Mouse (Mus musculus) hindbrain, embryonic 13.5 days (tissue): ENCODE results near the gene Naa35. TPM values are rescaled to one million over a fixed set of nuclear protein-coding genes. Genes with fewer than 3 reads are reported as not detected.
"Not testable (repeated sequence)": the region's sequence is repeated elsewhere in the genome, so short reads cannot be mapped to it uniquely, and the experiment has no call there.

Experiments used
- ATAC-seq: fragments of 200-750 bp; cut with Nextera tagmentation; 2 replicates; pipeline ENCODE4 v1.8.0; 2017; ENCODE audit warnings: moderate TSS enrichment; ENCODE audit not compliant: low FRiP score
- H3K27ac ChIP-seq: fragments of 300-500 bp; sonication (generic); 2 replicates; pipeline ENCODE4 v1.5.1; 2015; ENCODE audit warnings: inconsistent platforms, mild to moderate bottlenecking, moderate library complexity
- H3K27me3 ChIP-seq: fragments of 300-500 bp; sonication (generic); 2 replicates; pipeline ENCODE4 v1.6.1; 2015; ENCODE audit warnings: mild to moderate bottlenecking, inconsistent platforms
- H3K36me3 ChIP-seq: fragments of 300-500 bp; sonication (generic); 2 replicates; pipeline ENCODE4 v1.6.1; 2015; ENCODE audit warnings: mild to moderate bottlenecking, inconsistent platforms
- H3K4me1 ChIP-seq: fragments of 300-500 bp; sonication (generic); replicated peaks from 2 replicates; pipeline ENCODE4 v1.6.1; 2015; ENCODE audit warnings: inconsistent platforms
- H3K4me2 ChIP-seq: fragments of 300-500 bp; sonication (generic); 2 replicates; pipeline ENCODE4 v1.6.1; 2015; ENCODE audit warnings: inconsistent platforms, mild to moderate bottlenecking, moderate library complexity
- H3K4me3 ChIP-seq: fragments of 300-500 bp; sonication (generic); 2 replicates; pipeline ENCODE4 v1.5.1; 2015; ENCODE audit warnings: mild to moderate bottlenecking, inconsistent platforms
- H3K9ac ChIP-seq: fragments of 300-500 bp; sonication (generic); 2 replicates; pipeline ENCODE4 v1.6.1; 2015; ENCODE audit warnings: mild to moderate bottlenecking, inconsistent platforms
- H3K9me3 ChIP-seq: fragments of 300-500 bp; sonication (generic); 2 replicates; pipeline ENCODE4 v1.6.1; 2016; ENCODE audit warnings: inconsistent platforms
- WGBS: fragments of 180-500 bp; shearing (Covaris S2); methylation state at CpG from one replicate; pipeline ENCODE4 v1.1.7; 2015; 5-methylcytosine and 5-hydroxymethylcytosine counted together
- polyA plus RNA-seq: library from polyadenylated mRNA; unstranded; fragments of >200 nt; fragmentation: Nextera tagmentation; extraction: Ambion mirVana; gene quantifications from 2 replicates; pipeline ENCODE4 v1.2.1, GENCODE M21; 2015

The Naa35 gene
- polyA plus RNA-seq, 1 experiment from 2014 or later = 156 TPM

GRCm38 (mm10) chr13:59585648-59586005 lies 568 bp downstream of the Naa35 start:
- Histone ChIP-seq H3K9me3 (no peaks in the 10 kb centered on the region), H3K27me3 (no peaks in the 10 kb centered on the region), H3K4me1 (peaks cover 39% of the 10 kb centered on the region), H3K4me3 (peak overlapping the region; percentile 92), H3K9ac (peak overlapping the region; percentile 95), H3K36me3 (peaks cover 32% of the 10 kb centered on the region), H3K27ac (peak overlapping the region; percentile 90), H3K4me2 (peak overlapping the region; percentile 91)
- ATAC-seq = no peak
- 0% methylated on average over 28 of the region's 28 CpGs for WGBS

GRCm38 (mm10) chr13:59587201-59587600 lies 2.1 kb downstream of the Naa35 start:
- Histone ChIP-seq H3K4me1 (peaks cover 39% of the 10 kb centered on the region), H3K4me2 (peak overlapping the region; percentile 91), H3K4me3 (peak overlapping the region; percentile 92; the same call in 1 of the 2 replicates), H3K27me3 (no peaks in the 10 kb centered on the region), H3K27ac (no peak overlapping the region), H3K9me3 (no peaks in the 10 kb centered on the region), H3K36me3 (peaks cover 48% of the 10 kb centered on the region), H3K9ac (peak overlapping the region; percentile 95)
- no peak for ATAC-seq
- WGBS = 97% methylated on average over 2 of the region's 2 CpGs

- H3K4me3 ChIP-seq = no peak overlapping the region
- H3K27ac ChIP-seq = no peak overlapping the region
- WGBS = 87% methylated on average over 4 of the region's 4 CpGs
- no peaks in the 10 kb centered on the region for H3K9me3 ChIP-seq
- no peak overlapping the region for H3K9ac ChIP-seq
- no peak overlapping the region for H3K4me2 ChIP-seq
- H3K36me3 ChIP-seq = peaks cover 70% of the 10 kb centered on the region
- H3K27me3 ChIP-seq = no peaks in the 10 kb centered on the region
- peaks cover 32% of the 10 kb centered on the region for H3K4me1 ChIP-seq
- no peak for ATAC-seq
Observed at GRCm38 (mm10) chr13:59589672-59590071, 4.6 kb downstream of the Naa35 start.

DNA sequence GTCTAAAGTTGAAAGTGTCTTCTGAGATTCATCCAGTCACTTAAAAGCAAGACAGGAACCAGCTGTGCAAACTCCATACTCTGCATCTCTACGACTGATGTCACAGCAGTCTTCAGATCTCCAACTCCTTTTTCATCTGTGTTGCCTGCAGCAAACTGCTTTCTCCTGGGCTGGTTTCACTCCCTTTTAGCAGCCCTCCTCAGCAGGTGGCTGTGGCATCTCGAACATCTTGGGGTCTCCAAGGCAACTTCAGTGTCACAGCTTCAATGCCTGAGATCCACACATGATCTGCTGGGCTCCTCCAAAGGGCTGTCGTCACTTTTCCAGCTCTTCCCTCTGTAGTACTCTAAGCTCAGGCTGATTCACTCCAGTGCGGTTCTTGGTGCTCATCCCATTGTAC lies 5.6 kb downstream of the Naa35 start:
- Histone ChIP-seq H3K27ac (no peak overlapping the region), H3K9me3 (no peaks in the 10 kb centered on the region), H3K27me3 (no peaks in the 10 kb centered on the region), H3K4me2 (no peak overlapping the region), H3K36me3 (peaks cover 75% of the 10 kb centered on the region), H3K4me3 (no peak overlapping the region), H3K4me1 (peaks cover 32% of the 10 kb centered on the region), H3K9ac (no peak overlapping the region)
- no peak for ATAC-seq
- 91% methylated on average over 4 of the region's 4 CpGs for WGBS

DNA sequence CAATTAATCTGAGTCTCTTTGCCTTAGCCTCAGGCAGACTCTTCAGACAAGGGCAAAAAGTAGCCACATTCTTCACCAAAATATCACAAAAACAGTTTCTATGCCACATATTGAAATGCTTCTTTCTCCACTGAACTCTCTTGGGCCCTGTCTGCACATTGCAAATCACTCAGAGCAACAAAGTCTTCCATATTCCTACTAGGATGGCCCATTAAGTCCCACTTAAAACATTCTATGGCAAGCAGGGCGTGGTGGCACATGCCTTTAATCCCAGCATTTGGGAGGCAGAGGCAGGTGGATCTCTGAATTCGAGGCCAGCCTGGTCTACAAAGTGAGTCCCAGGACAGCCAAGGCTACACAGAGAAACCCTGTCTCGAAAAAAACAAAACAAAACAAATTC lies 7.0 kb downstream of the Naa35 start:
- Histone ChIP-seq H3K4me1 (peaks cover 19% of the 10 kb centered on the region), H3K36me3 (peaks cover 88% of the 10 kb centered on the region)
- H3K9ac ChIP-seq, H3K9me3 ChIP-seq, H3K27ac ChIP-seq, H3K4me2 ChIP-seq, H3K27me3 ChIP-seq, ATAC-seq, H3K4me3 ChIP-seq: not testable (repeated sequence)
- 97% methylated on average over 3 of the region's 3 CpGs for WGBS

DNA sequence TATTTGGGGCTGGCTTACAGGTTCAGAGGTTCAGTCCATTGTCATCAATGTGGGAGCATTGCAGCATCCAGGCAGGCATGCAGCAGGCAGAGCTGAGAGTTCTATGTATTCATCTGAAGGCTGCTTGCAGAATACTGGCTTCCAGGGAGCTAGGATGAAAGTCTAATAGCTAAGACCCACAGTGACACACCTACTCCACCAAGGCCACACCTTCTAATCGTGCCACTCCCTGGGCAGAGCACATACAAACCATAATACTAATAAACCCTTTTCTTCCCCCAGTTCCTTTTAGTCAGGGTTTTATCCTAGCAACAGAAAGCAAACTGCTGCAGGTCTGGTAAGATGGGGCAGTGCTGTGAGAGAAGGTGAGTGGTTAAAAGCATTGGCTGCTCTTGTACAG lies 7.6 kb downstream of the Naa35 start:
- Histone ChIP-seq H3K27ac (no peak overlapping the region), H3K4me1 (peaks cover 13% of the 10 kb centered on the region), H3K4me2 (no peak overlapping the region), H3K4me3 (no peak overlapping the region), H3K36me3 (peaks cover 86% of the 10 kb centered on the region), H3K27me3 (no peaks in the 10 kb centered on the region), H3K9me3 (no peaks in the 10 kb centered on the region), H3K9ac (no peak overlapping the region)
- no peak for ATAC-seq
- WGBS = 100% methylated on average over 1 of the region's 1 CpGs

- Histone ChIP-seq H3K36me3 (peaks cover 79% of the 10 kb centered on the region), H3K9ac (no peak overlapping the region)
- WGBS = 92% methylated on average over 5 of the region's 5 CpGs
Observed at GRCm38 (mm10) chr13:59603096-59603495, 18.0 kb downstream of the Naa35 start.

GRCm38 (mm10) chr13:59604511-59604910 lies 19.5 kb downstream of the Naa35 start:
- peaks cover 90% of the 10 kb centered on the region for H3K36me3 ChIP-seq
- no peak overlapping the region for H3K4me2 ChIP-seq
- no peaks in the 10 kb centered on the region for H3K9me3 ChIP-seq
- no peaks in the 10 kb centered on the region for H3K27me3 ChIP-seq
- no peak overlapping the region for H3K27ac ChIP-seq
- ATAC-seq = no peak
- H3K4me1 ChIP-seq = no peaks in the 10 kb centered on the region
- H3K9ac ChIP-seq = no peak overlapping the region
- WGBS = 60% methylated on average over 1 of the region's 1 CpGs
- no peak overlapping the region for H3K4me3 ChIP-seq

More at GRCm38 (mm10) chr13:59603096-59603495, 18.0 kb downstream of the Naa35 start:
- Histone ChIP-seq H3K4me3 (no peak overlapping the region), H3K4me2 (no peak overlapping the region), H3K27me3 (no peaks in the 10 kb centered on the region), H3K9me3 (no peaks in the 10 kb centered on the region), H3K4me1 (no peaks in the 10 kb centered on the region), H3K27ac (no peak overlapping the region)
- ATAC-seq = no peak

- no peak overlapping the region for H3K4me3 ChIP-seq
- H3K4me1 ChIP-seq = no peaks in the 10 kb centered on the region
- H3K27me3 ChIP-seq = no peaks in the 10 kb centered on the region
- no peak for ATAC-seq
- H3K36me3 ChIP-seq = peaks cover 90% of the 10 kb centered on the region
- WGBS = 81% methylated on average over 10 of the region's 10 CpGs
- H3K9me3 ChIP-seq = no peaks in the 10 kb centered on the region
- H3K9ac ChIP-seq = no peak overlapping the region
- no peak overlapping the region for H3K4me2 ChIP-seq
- H3K27ac ChIP-seq = no peak overlapping the region
Observed at GRCm38 (mm10) chr13:59605221-59605922, 20.3 kb downstream of the Naa35 start.

GRCm38 (mm10) chr13:59609885-59610284 lies 24.8 kb downstream of the Naa35 start:
- H3K9me3 ChIP-seq = no peaks in the 10 kb centered on the region
- H3K4me1 ChIP-seq = no peaks in the 10 kb centered on the region
- ATAC-seq = no peak
- H3K27ac ChIP-seq = no peak overlapping the region
- H3K36me3 ChIP-seq = peaks cover 87% of the 10 kb centered on the region
- H3K4me2 ChIP-seq = no peak overlapping the region
- H3K27me3 ChIP-seq = no peaks in the 10 kb centered on the region
- 91% methylated on average over 4 of the region's 4 CpGs for WGBS
- H3K4me3 ChIP-seq = no peak overlapping the region
- H3K9ac ChIP-seq = no peak overlapping the region

DNA sequence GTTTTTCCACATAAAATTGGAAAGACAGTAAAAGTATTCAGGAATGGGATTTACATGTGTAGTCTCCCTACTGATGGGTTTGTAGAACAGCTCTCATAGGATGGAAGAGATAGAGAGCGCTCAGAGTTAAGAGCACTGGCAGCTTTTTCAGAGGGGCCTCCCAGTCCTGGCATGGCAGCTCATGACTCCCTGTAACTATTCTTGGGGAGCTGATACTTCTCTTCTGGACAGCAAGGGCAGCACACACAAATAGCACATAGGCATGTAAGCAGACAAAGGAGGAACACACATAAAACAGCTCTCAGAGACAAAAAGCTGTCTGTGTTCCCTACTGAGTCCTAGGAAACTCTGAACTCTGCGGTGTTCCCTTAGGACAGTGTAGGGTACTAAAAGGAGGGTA lies 25.4 kb downstream of the Naa35 start:
- no peak for ATAC-seq

GRCm38 (mm10) chr13:59613868-59614267 lies 28.8 kb downstream of the Naa35 start:
- ATAC-seq = no peak

More for the DNA sequence above, 25.4 kb downstream of the Naa35 start:
- no peaks in the 10 kb centered on the region for H3K27me3 ChIP-seq
- no peak overlapping the region for H3K27ac ChIP-seq
- H3K4me1 ChIP-seq = no peaks in the 10 kb centered on the region
- H3K4me3 ChIP-seq = no peak overlapping the region
- H3K9me3 ChIP-seq = no peaks in the 10 kb centered on the region
- H3K9ac ChIP-seq = no peak overlapping the region
- 96% methylated on average over 2 of the region's 2 CpGs for WGBS
- H3K36me3 ChIP-seq = peaks cover 87% of the 10 kb centered on the region
- H3K4me2 ChIP-seq = no peak overlapping the region

DNA sequence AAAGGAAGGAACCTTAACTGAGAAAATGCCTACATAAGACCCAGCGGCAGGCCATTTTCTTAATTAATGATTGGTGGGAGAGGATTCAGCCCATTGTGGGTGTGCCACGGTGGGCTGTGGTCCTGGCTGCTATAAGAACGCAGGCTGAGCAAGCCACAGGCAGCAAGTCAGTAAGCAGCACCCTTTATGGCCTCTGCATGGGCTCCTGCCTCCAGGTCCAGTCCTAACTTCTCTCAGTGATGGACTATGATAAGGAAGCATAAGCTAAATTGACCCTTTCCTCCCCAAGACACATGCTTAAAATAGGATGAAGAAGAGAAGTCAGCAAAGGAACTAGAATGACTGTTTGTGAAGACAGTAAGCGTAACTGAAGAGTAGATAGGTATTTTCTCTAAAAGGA lies 30.1 kb downstream of the Naa35 start:
- Histone ChIP-seq H3K4me3 (no peak overlapping the region), H3K27ac (no peak overlapping the region), H3K4me1 (no peaks in the 10 kb centered on the region), H3K9ac (no peak overlapping the region), H3K27me3 (no peaks in the 10 kb centered on the region), H3K36me3 (peaks cover 76% of the 10 kb centered on the region), H3K9me3 (no peaks in the 10 kb centered on the region), H3K4me2 (no peak overlapping the region)
- ATAC-seq = no peak
- 92% methylated on average over 4 of the region's 4 CpGs for WGBS

More at GRCm38 (mm10) chr13:59613868-59614267, 28.8 kb downstream of the Naa35 start:
- Histone ChIP-seq H3K27ac (no peak overlapping the region), H3K27me3 (no peaks in the 10 kb centered on the region), H3K4me3 (no peak overlapping the region), H3K36me3 (peaks cover 78% of the 10 kb centered on the region), H3K9me3 (no peaks in the 10 kb centered on the region), H3K9ac (no peak overlapping the region), H3K4me1 (no peaks in the 10 kb centered on the region), H3K4me2 (no peak overlapping the region)
- WGBS = 91% methylated on average over 4 of the region's 4 CpGs
